Comparison of ENCODE assay signal across 7 mouse cellular contexts in the genomic region with DNA sequence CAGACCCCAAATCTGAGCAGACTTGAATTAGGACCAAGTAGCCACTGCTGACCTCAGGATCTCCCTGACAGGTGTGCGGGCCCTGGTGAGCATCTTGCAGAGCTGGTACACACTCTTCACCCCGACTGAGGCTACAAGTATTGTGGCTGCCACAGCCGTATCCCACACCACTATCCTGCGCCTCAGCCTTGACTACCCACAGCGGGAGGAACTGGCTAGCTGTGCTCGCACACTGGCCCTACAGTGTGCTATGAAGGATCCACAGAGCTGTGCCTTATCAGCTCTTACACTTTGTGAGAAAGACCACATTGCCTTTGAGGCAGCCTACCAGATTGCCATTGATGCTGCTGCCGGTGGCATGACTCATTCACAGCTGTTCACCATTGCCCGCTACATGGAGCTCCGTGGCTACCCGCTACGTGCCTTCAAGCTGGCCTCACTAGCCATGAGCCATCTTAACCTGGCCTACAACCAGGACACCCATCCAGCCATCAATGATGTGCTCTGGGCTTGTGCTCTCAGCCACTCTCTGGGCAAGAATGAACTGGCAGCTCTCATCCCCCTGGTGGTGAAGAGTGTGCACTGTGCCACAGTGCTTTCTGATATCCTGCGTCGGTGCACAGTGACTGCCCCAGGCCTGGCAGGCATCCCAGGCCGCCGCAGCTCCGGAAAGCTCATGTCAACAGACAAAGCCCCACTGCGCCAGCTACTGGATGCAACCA. TPM values are rescaled to one million over a fixed set of nuclear protein-coding genes. Genes with fewer than 3 reads are reported as not detected.
A peak's percentile ranks its signal among the peaks of the same experiment; 100 is the strongest.
DNase-seq lines count a peak whose midpoint lies in the region; ATAC-seq and TF ChIP-seq lines count a peak whose summit lies in the region.

No protein-coding gene starts in this region.

- H3K9me3 ChIP-seq in limb, embryonic 10.5 days (replicated peaks), result no peaks in the 10 kb centered on the region
- no peaks in the 10 kb centered on the region for H3K9me3 ChIP-seq in midbrain, embryonic 12.5 days

- WGBS in limb, embryonic 10.5 days, result 68% methylated on average over 17 of the region's 17 CpGs
- 64% methylated on average over 17 of the region's 17 CpGs for WGBS in midbrain, embryonic 12.5 days
- WGBS in small intestine, adult 2 months, result 58% methylated on average over 17 of the region's 17 CpGs

- ATAC-seq in activated CD4-positive, CD25-positive, alpha-beta regulatory T cell, adult 4 months, result peak; percentile 75
- peak; percentile 71 for ATAC-seq in midbrain, embryonic 12.5 days (ENCODE audit: low FRiP score, low read depth)

- peak; percentile 57 to 85 for DNase-seq in cerebellum, postnatal 4 days (ENCODE audit: low spot score in 2 of 2)
- peak; percentile 62 for DNase-seq in gastrocnemius, postnatal 10 days
- peak; percentile 84 for DNase-seq in kidney, adult 11 months
- DNase-seq in limb, embryonic 10.5 days (ENCODE audit: low spot score), result peak; percentile 57

- H3K36me3 ChIP-seq in limb, embryonic 10.5 days, result peaks cover 22% of the 10 kb centered on the region
- H3K36me3 ChIP-seq in midbrain, embryonic 12.5 days, result peaks cover 52% of the 10 kb centered on the region
- H3K36me3 ChIP-seq in small intestine, adult 2 months (ENCODE audit: control insufficient read depth, insufficient read depth, low read length), result peaks cover 11% of the 10 kb centered on the region

- H3K4me1 ChIP-seq in limb, embryonic 10.5 days, result no peaks in the 10 kb centered on the region
- 0 out of 2 replicates have a peak, but pooled peaks cover 6% of the 10 kb centered on the region for H3K4me1 ChIP-seq in midbrain, embryonic 12.5 days
- no peaks in the 10 kb centered on the region for H3K4me1 ChIP-seq in small intestine, adult 2 months (ENCODE audit: control insufficient read depth, insufficient read depth, insufficient read length, low read length)

- no peaks in the 10 kb centered on the region for H3K27me3 ChIP-seq in limb, embryonic 10.5 days (ENCODE audit: low read depth, poor library complexity, severe bottlenecking)
- H3K27me3 ChIP-seq in midbrain, embryonic 12.5 days, result no peaks in the 10 kb centered on the region
- no peaks in the 10 kb centered on the region for H3K27me3 ChIP-seq in small intestine, adult 2 months (ENCODE audit: control insufficient read depth, insufficient read depth, low read length)

- H3K9ac ChIP-seq in midbrain, embryonic 12.5 days (replicated peaks), result no peak overlapping the region

- TF ChIP-seq CTCF in small intestine, adult 2 months (IDR thresholded peaks at IDR 0.05; ENCODE audit: extremely low read depth, insufficient read length, insufficient replicate concordance, low read depth, low read length), result peak; percentile 61; the same call in 1 of the 2 replicates

- H3K4me2 ChIP-seq in midbrain, embryonic 12.5 days (replicated peaks), result no peak overlapping the region

- no peak overlapping the region for H3K27ac ChIP-seq in limb, embryonic 10.5 days
- H3K27ac ChIP-seq in midbrain, embryonic 12.5 days (replicated peaks), result no peak overlapping the region
- H3K27ac ChIP-seq in small intestine, adult 2 months (ENCODE audit: insufficient read depth, low read depth, low read length), result no peak overlapping the region

- no peak for TF ChIP-seq POLR2A in small intestine, adult 2 months (IDR thresholded peaks at IDR 0.05; ENCODE audit: low read depth, low read length)

- H3K4me3 ChIP-seq in limb, embryonic 10.5 days, result no peak overlapping the region
- no peak overlapping the region for H3K4me3 ChIP-seq in midbrain, embryonic 12.5 days
- no peak overlapping the region for H3K4me3 ChIP-seq in small intestine, adult 2 months (ENCODE audit: low read depth, low read length)

RNA-seq across cellular contexts. Expression of a gene that starts 7.7 kb away (rescaled TPM):
- 10 to 100 TPM; 72.8 to 88.2 TPM for polyA plus RNA-seq in activated CD4-positive, CD25-positive, alpha-beta regulatory T cell, adult 4 months (2017; shearing (Covaris generic))
- 10 to 100 TPM; 55.3 to 59.7 TPM for total RNA-seq in gastrocnemius, postnatal 10 days (2021)
- polyA plus RNA-seq in limb, embryonic 10.5 days (2016; fragmentation: Nextera tagmentation; extraction: Ambion mirVana), result 121 and 129 TPM in 2 replicates
- 78.7 and 85.3 TPM in 2 replicates for polyA plus RNA-seq in midbrain, embryonic 12.5 days (2016; fragmentation: Nextera tagmentation; extraction: Ambion mirVana)
- polyA plus RNA-seq in small intestine, adult 2 months (2012; rRNA removed), result 19.8 and 35.5 TPM in 2 replicates

RNA-seq across cellular contexts. Expression of a gene that starts 8.6 kb away (rescaled TPM):
- 1 to 10 TPM; 6.5 to 7.2 TPM for polyA plus RNA-seq in activated CD4-positive, CD25-positive, alpha-beta regulatory T cell, adult 4 months (2017; shearing (Covaris generic))
- 10 to 100 TPM; 16.6 to 17.3 TPM for total RNA-seq in gastrocnemius, postnatal 10 days (2021)
- polyA plus RNA-seq in limb, embryonic 10.5 days (2016; fragmentation: Nextera tagmentation; extraction: Ambion mirVana), result 7.9 and 9.6 TPM in 2 replicates
- polyA plus RNA-seq in midbrain, embryonic 12.5 days (2016; fragmentation: Nextera tagmentation; extraction: Ambion mirVana), result 16.7 and 17.8 TPM in 2 replicates
- 68.8 and 261 TPM in 2 replicates for polyA plus RNA-seq in small intestine, adult 2 months (2012; rRNA removed)

RNA-seq across cellular contexts. Expression of a gene that starts 32.6 kb away (rescaled TPM):
- polyA plus RNA-seq in activated CD4-positive, CD25-positive, alpha-beta regulatory T cell, adult 4 months (2017; shearing (Covaris generic)), result 10 to 100 TPM; 28.4 to 29.5 TPM
- total RNA-seq in gastrocnemius, postnatal 10 days (2021), result 10 to 100 TPM; 23.0 to 24.3 TPM
- 63.3 and 74.0 TPM in 2 replicates for polyA plus RNA-seq in limb, embryonic 10.5 days (2016; fragmentation: Nextera tagmentation; extraction: Ambion mirVana)
- polyA plus RNA-seq in midbrain, embryonic 12.5 days (2016; fragmentation: Nextera tagmentation; extraction: Ambion mirVana), result 43.1 and 44.1 TPM in 2 replicates
- 0.86 and 1.5 TPM in 2 replicates for polyA plus RNA-seq in small intestine, adult 2 months (2012; rRNA removed)

Comparison
In these comparisons a context has a peak if more than half of its experiments do, and no peak if none do; other contexts are left out.
1. RNA of a gene that starts 32.6 kb away (polyA plus RNA-seq): 63.3 to 74.0 TPM in limb, embryonic 10.5 days, 43.1 to 44.1 TPM in midbrain, embryonic 12.5 days and 28.4 to 29.5 TPM in activated CD4-positive, CD25-positive, alpha-beta regulatory T cell, adult 4 months; 0.86 to 1.5 TPM in small intestine, adult 2 months; every median in the first group is over 10 times any median in the second.
2. Peak in every context shown above with its lines, with median percentiles within 50 percentile points of each other: DNase-seq.